Mouse (Mus musculus): Measurements from ENCODE around the gene Nmt1. TPM values are rescaled to one million over a fixed set of nuclear protein-coding genes. Genes with fewer than 3 reads are reported as not detected.

The Nmt1 gene
- polyA plus RNA-seq, 1 experiment: 77.1 TPM

GRCm38 (mm10) chr11:103095107-103095670 lies 67.2 kb downstream of the Nmt1 start:
- no peak overlapping the region for H3K4me3 ChIP-seq
- H3K4me2 ChIP-seq (ENCODE audit: low read depth): peak overlapping the region; percentile 62
- H3K27me3 ChIP-seq (ENCODE audit: control insufficient read depth, insufficient read depth, insufficient read length): no peaks in the 10 kb centered on the region
- TF ChIP-seq REST (IDR thresholded peaks at IDR 0.05; ENCODE audit: insufficient read depth, insufficient read length) (no peak), MYOG (IDR thresholded peaks at IDR 0.05; ENCODE audit: control insufficient read depth in 1 of 3, insufficient read depth in 1 of 3, insufficient read length in 2 of 3, low read depth in 2 of 3) (peak in 1 of 3 experiments; percentile 69), MYOD1 (IDR thresholded peaks at IDR 0.05; ENCODE audit: control insufficient read depth in 1 of 3, insufficient read length in 2 of 3, low read depth in 2 of 3) (peak in 1 of 3 experiments; percentile 57)
- peaks cover 16% of the 10 kb centered on the region for H3K79me2 ChIP-seq (ENCODE audit: control insufficient read depth, insufficient read depth)
- no peak overlapping the region for H3ac ChIP-seq (ENCODE audit: control insufficient read depth, insufficient read length)
- no peaks in the 10 kb centered on the region for H3K36me3 ChIP-seq (ENCODE audit: control insufficient read depth, insufficient read depth)

- H3ac ChIP-seq (ENCODE audit: control insufficient read depth, insufficient read length): no peak overlapping the region
- no peak overlapping the region for H3K4me3 ChIP-seq
- no peaks in the 10 kb centered on the region for H3K27me3 ChIP-seq (ENCODE audit: control insufficient read depth, insufficient read depth, insufficient read length)
- no peak overlapping the region for H3K4me2 ChIP-seq (ENCODE audit: low read depth)
- peaks cover 21% of the 10 kb centered on the region for H3K79me2 ChIP-seq (ENCODE audit: control insufficient read depth, insufficient read depth)
- TF ChIP-seq TCF3 (IDR thresholded peaks at IDR 0.05; ENCODE audit: insufficient read length, low read depth) (no peak), MYOD1 (IDR thresholded peaks at IDR 0.05; ENCODE audit: control insufficient read depth in 1 of 3, insufficient read length in 2 of 3, low read depth in 2 of 3) (no peak), POLR2A (IDR thresholded peaks at IDR 0.05; ENCODE audit: insufficient read length, low read depth) (no peak)
- no peaks in the 10 kb centered on the region for H3K36me3 ChIP-seq (ENCODE audit: control insufficient read depth, insufficient read depth)
These were observed 67.8 kb downstream of the Nmt1 start for GRCm38 (mm10) chr11:103095801-103096200.

- TF ChIP-seq CEBPB (IDR thresholded peaks at IDR 0.05; ENCODE audit: insufficient read depth, poor library complexity, severe bottlenecking) (no peak), MYOG (IDR thresholded peaks at IDR 0.05; ENCODE audit: control insufficient read depth in 1 of 3, insufficient read depth in 1 of 3, insufficient read length in 2 of 3, low read depth in 2 of 3) (peak in 1 of 3 experiments; percentile 19)
- H3K79me2 ChIP-seq (ENCODE audit: control insufficient read depth, insufficient read depth): peaks cover 26% of the 10 kb centered on the region
- H3K36me3 ChIP-seq (ENCODE audit: control insufficient read depth, insufficient read depth): no peaks in the 10 kb centered on the region
- no peak overlapping the region for H3ac ChIP-seq (ENCODE audit: control insufficient read depth, insufficient read length)
- no peak overlapping the region for H3K4me3 ChIP-seq
- H3K4me2 ChIP-seq (ENCODE audit: low read depth): peak overlapping the region; percentile 63
- H3K27me3 ChIP-seq (ENCODE audit: control insufficient read depth, insufficient read depth, insufficient read length): no peaks in the 10 kb centered on the region
These were observed 69.2 kb downstream of the Nmt1 start for GRCm38 (mm10) chr11:103096979-103097894.

GRCm38 (mm10) chr11:103098531-103099190 lies 70.7 kb downstream of the Nmt1 start:
- Histone ChIP-seq H3K4me3 (no peak overlapping the region), H3K27me3 (ENCODE audit: control insufficient read depth, insufficient read depth, insufficient read length) (no peaks in the 10 kb centered on the region), H3ac (ENCODE audit: control insufficient read depth, insufficient read length) (no peak overlapping the region), H3K79me2 (ENCODE audit: control insufficient read depth, insufficient read depth) (peaks cover 26% of the 10 kb centered on the region), H3K4me2 (ENCODE audit: low read depth) (peak overlapping the region; percentile 79), H3K36me3 (ENCODE audit: control insufficient read depth, insufficient read depth) (no peaks in the 10 kb centered on the region)
- TF ChIP-seq TCF3 (IDR thresholded peaks at IDR 0.05; ENCODE audit: insufficient read length, low read depth): no peak
- no peak for TF ChIP-seq REST (IDR thresholded peaks at IDR 0.05; ENCODE audit: insufficient read depth, insufficient read length)
- TF ChIP-seq MAX (IDR thresholded peaks at IDR 0.05; ENCODE audit: low read depth): no peak
- no peak for TF ChIP-seq SRF (IDR thresholded peaks at IDR 0.05; ENCODE audit: control insufficient read depth, insufficient read length, low read depth)
- no peak for TF ChIP-seq MYOG (IDR thresholded peaks at IDR 0.05; ENCODE audit: control insufficient read depth in 1 of 3, insufficient read depth in 1 of 3, insufficient read length in 2 of 3, low read depth in 2 of 3)
- TF ChIP-seq TCF12 (IDR thresholded peaks at IDR 0.05; ENCODE audit: insufficient read depth, poor library complexity, severe bottlenecking): no peak
- no peak for TF ChIP-seq USF1 (IDR thresholded peaks at IDR 0.05; ENCODE audit: low read depth)
- TF ChIP-seq MYOD1 (IDR thresholded peaks at IDR 0.05; ENCODE audit: control insufficient read depth in 1 of 3, insufficient read length in 2 of 3, low read depth in 2 of 3): no peak
- no peak for TF ChIP-seq CEBPB (IDR thresholded peaks at IDR 0.05; ENCODE audit: insufficient read depth, poor library complexity, severe bottlenecking)
- no peak for TF ChIP-seq E2F4 (IDR thresholded peaks at IDR 0.05; ENCODE audit: insufficient read depth)
- no peak for TF ChIP-seq POLR2A (IDR thresholded peaks at IDR 0.05; ENCODE audit: insufficient read length, low read depth)
- TF ChIP-seq POLR2AphosphoS2 (IDR thresholded peaks at IDR 0.05; ENCODE audit: insufficient read length, low read depth): no peak

GRCm38 (mm10) chr11:103099352-103099940 lies 71.5 kb downstream of the Nmt1 start:
- no peaks in the 10 kb centered on the region for H3K36me3 ChIP-seq (ENCODE audit: control insufficient read depth, insufficient read depth)
- no peaks in the 10 kb centered on the region for H3K27me3 ChIP-seq (ENCODE audit: control insufficient read depth, insufficient read depth, insufficient read length)
- H3K4me2 ChIP-seq (ENCODE audit: low read depth): peak overlapping the region; percentile 79
- TF ChIP-seq TCF3 (IDR thresholded peaks at IDR 0.05; ENCODE audit: insufficient read length, low read depth): no peak
- no peak for TF ChIP-seq REST (IDR thresholded peaks at IDR 0.05; ENCODE audit: insufficient read depth, insufficient read length)
- no peak for TF ChIP-seq POLR2AphosphoS2 (IDR thresholded peaks at IDR 0.05; ENCODE audit: insufficient read length, low read depth)
- no peak for TF ChIP-seq MYOD1 (IDR thresholded peaks at IDR 0.05; ENCODE audit: control insufficient read depth in 1 of 3, insufficient read length in 2 of 3, low read depth in 2 of 3)
- no peak for TF ChIP-seq TCF12 (IDR thresholded peaks at IDR 0.05; ENCODE audit: insufficient read depth, poor library complexity, severe bottlenecking)
- TF ChIP-seq MYOG (IDR thresholded peaks at IDR 0.05; ENCODE audit: control insufficient read depth in 1 of 3, insufficient read depth in 1 of 3, insufficient read length in 2 of 3, low read depth in 2 of 3): no peak
- TF ChIP-seq USF1 (IDR thresholded peaks at IDR 0.05; ENCODE audit: low read depth): no peak
- TF ChIP-seq MAX (IDR thresholded peaks at IDR 0.05; ENCODE audit: low read depth): no peak
- TF ChIP-seq CEBPB (IDR thresholded peaks at IDR 0.05; ENCODE audit: insufficient read depth, poor library complexity, severe bottlenecking): no peak
- TF ChIP-seq SRF (IDR thresholded peaks at IDR 0.05; ENCODE audit: control insufficient read depth, insufficient read length, low read depth): no peak
- TF ChIP-seq POLR2A (IDR thresholded peaks at IDR 0.05; ENCODE audit: insufficient read length, low read depth): no peak
- TF ChIP-seq E2F4 (IDR thresholded peaks at IDR 0.05; ENCODE audit: insufficient read depth): no peak
- H3ac ChIP-seq (ENCODE audit: control insufficient read depth, insufficient read length): no peak overlapping the region
- H3K4me3 ChIP-seq: no peak overlapping the region
- peaks cover 26% of the 10 kb centered on the region for H3K79me2 ChIP-seq (ENCODE audit: control insufficient read depth, insufficient read depth)

All from myocyte (in vitro differentiated cells).